Mouse (Mus musculus) neural tube, embryonic 15.5 days (tissue): ENCODE results near the gene Fbxl18. TPM values are rescaled to one million over a fixed set of nuclear protein-coding genes. Genes with fewer than 3 reads are reported as not detected.

Source experiments
- ATAC-seq: fragments of 200-750 bp; cut with Nextera tagmentation; 2 replicates; pipeline ENCODE4 v1.8.0; 2017; ENCODE audit warnings: mild to moderate bottlenecking, moderate TSS enrichment, moderate library complexity; ENCODE audit not compliant: low FRiP score
- H3K27ac ChIP-seq: fragments of 300-500 bp; sonication (generic); replicated peaks from 2 replicates; pipeline ENCODE4 v1.5.1; 2015; ENCODE audit warnings: mild to moderate bottlenecking, inconsistent platforms
- H3K27me3 ChIP-seq: fragments of 300-500 bp; sonication (generic); replicated peaks from 2 replicates; pipeline ENCODE4 v1.6.1; 2015; ENCODE audit warnings: inconsistent platforms
- H3K36me3 ChIP-seq: fragments of 300-500 bp; sonication (generic); 2 replicates; pipeline ENCODE4 v1.6.1; 2015; ENCODE audit warnings: inconsistent platforms
- H3K4me1 ChIP-seq: fragments of 300-500 bp; sonication (generic); 2 replicates; pipeline ENCODE4 v1.6.1; 2015; ENCODE audit warnings: inconsistent platforms
- H3K4me2 ChIP-seq: fragments of 300-500 bp; sonication (generic); 2 replicates; pipeline ENCODE4 v1.6.1; 2015; ENCODE audit warnings: inconsistent platforms, mild to moderate bottlenecking, moderate library complexity
- H3K4me3 ChIP-seq: fragments of 300-500 bp; sonication (generic); replicated peaks from 2 replicates; pipeline ENCODE4 v1.5.1; 2015; ENCODE audit warnings: mild to moderate bottlenecking, inconsistent platforms
- H3K9ac ChIP-seq: fragments of 300-500 bp; sonication (generic); replicated peaks from 2 replicates; pipeline ENCODE4 v1.6.1; 2015; ENCODE audit warnings: mild to moderate bottlenecking, inconsistent platforms
- H3K9me3 ChIP-seq: fragments of 300-500 bp; sonication (generic); replicated peaks from 2 replicates; pipeline ENCODE4 v1.6.1; 2016; ENCODE audit warnings: inconsistent platforms
- WGBS: fragments of 180-500 bp; shearing (Covaris S2); methylation state at CpG from one replicate; pipeline ENCODE4 v1.1.7; 2015; ENCODE audit warnings: mixed read lengths; 5-methylcytosine and 5-hydroxymethylcytosine counted together
- polyA plus RNA-seq: library from polyadenylated mRNA; unstranded; fragments of >200 nt; fragmentation: Nextera tagmentation; extraction: Ambion mirVana; gene quantifications from 2 replicates; pipeline ENCODE4 v1.2.1, GENCODE M21; 2015

Fbxl18 gene
- polyA plus RNA-seq, 1 experiment from 2014 or later: 29.4 TPM

DNA sequence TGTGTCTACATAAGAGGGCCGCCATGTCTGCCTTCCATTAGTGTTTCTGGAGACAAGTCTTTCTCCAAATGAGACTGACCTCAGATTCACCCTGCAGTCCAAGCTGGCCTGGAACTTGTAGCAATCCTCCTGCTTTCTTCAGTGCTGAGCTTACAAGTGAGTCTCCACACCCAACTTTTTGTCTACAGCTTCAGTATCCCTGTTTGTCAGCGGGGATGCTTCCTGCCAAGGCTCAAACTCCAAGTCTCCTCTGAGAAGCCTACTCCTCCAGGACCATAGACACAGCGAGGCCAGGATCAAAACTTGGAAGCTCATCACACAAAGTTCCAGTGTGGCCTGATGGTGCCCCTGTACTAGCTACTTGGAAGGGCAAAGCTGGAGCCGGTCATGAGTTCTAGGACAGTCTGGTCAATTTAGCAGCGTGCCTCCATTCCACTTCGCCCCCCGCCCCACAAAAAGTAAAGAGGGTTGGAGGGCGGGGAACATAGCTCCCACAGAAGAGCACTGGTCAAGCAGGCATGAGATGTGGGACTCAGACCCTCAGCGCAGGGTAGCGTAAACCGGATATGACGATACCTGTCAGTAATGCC lies 32.2 kb upstream of the Fbxl18 start:
- ATAC-seq: no peak
- Histone ChIP-seq H3K9ac (no peak overlapping the region), H3K4me1 (peaks cover 18% of the 10 kb centered on the region), H3K36me3 (no peaks in the 10 kb centered on the region), H3K4me2 (no peak overlapping the region), H3K27me3 (peaks cover 7% of the 10 kb centered on the region), H3K27ac (no peak overlapping the region), H3K4me3 (no peak overlapping the region), H3K9me3 (no peaks in the 10 kb centered on the region)
- 95% methylated on average over 12 of the region's 12 CpGs for WGBS

DNA sequence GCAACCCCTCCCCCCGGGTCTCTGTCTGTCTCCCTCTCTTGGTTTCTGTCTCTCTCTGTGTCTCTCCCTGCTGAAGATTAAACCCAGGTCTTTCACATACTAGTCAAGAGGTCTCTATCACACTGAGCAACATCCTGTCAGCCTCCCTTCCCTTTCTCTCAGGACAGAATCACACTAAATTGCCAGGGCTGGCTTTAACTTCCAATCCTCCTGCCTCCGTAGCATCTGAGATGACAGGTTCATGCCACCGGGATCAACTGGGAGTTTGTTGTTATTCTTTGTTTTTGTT lies 31.7 kb upstream of the Fbxl18 start:
- no peaks in the 10 kb centered on the region for H3K9me3 ChIP-seq
- H3K27me3 ChIP-seq: peaks cover 7% of the 10 kb centered on the region
- H3K27ac ChIP-seq: no peak overlapping the region; the same call in 1 of the 2 replicates
- no peak overlapping the region for H3K4me3 ChIP-seq
- no peak for ATAC-seq
- no peak overlapping the region for H3K9ac ChIP-seq
- 50% methylated on average over 3 of the region's 3 CpGs for whole genome bisulfite sequencing
- peaks cover 13% of the 10 kb centered on the region for H3K4me1 ChIP-seq
- H3K4me2 ChIP-seq: no peak overlapping the region
- H3K36me3 ChIP-seq: no peaks in the 10 kb centered on the region

DNA sequence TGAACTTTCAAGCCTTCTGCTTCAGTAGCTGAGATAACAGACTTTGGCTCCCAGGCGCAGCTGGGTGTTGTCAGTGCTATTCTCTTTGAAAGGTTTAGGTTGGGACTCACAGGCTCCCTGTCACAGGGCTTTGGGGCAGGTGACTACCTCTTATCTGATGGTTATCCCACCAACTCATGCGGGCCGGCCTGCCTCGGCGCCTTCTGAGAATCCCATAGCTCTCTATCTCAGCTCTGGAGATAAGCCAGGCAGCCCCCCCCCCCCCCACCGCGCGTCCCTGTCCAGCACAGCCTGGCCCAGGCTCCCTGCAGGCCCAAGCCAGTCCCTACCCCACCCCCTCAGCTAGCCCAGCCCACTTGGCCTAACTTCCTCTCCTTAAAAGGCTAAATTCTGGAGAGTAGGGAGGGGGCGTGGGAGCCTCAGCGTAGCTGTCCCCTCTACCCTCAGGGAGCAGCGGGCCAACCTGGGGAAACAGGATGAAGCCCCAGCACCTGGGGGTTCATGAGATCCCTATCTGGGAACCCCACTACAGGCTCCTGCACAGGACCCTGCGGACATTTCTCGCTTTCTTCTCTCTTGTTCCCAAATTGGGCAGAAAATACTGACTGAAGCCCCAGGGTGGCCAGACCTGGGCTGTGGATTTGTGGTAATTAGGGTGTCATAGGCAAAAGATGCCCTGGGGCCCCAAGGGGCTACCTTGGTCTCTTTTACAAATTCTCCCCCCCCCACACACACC lies 31.2 kb upstream of the Fbxl18 start:
- 16% methylated on average over 13 of the region's 13 CpGs for WGBS
- H3K4me2 ChIP-seq: no peak overlapping the region
- H3K4me3 ChIP-seq: no peak overlapping the region
- H3K36me3 ChIP-seq: no peaks in the 10 kb centered on the region
- no peaks in the 10 kb centered on the region for H3K9me3 ChIP-seq
- H3K4me1 ChIP-seq: peaks cover 13% of the 10 kb centered on the region
- H3K9ac ChIP-seq: no peak overlapping the region; the same call in 1 of the 2 replicates
- no peak for ATAC-seq
- peaks cover 7% of the 10 kb centered on the region for H3K27me3 ChIP-seq
- H3K27ac ChIP-seq: peak overlapping the region; percentile 6; the same call in 1 of the 2 replicates

DNA sequence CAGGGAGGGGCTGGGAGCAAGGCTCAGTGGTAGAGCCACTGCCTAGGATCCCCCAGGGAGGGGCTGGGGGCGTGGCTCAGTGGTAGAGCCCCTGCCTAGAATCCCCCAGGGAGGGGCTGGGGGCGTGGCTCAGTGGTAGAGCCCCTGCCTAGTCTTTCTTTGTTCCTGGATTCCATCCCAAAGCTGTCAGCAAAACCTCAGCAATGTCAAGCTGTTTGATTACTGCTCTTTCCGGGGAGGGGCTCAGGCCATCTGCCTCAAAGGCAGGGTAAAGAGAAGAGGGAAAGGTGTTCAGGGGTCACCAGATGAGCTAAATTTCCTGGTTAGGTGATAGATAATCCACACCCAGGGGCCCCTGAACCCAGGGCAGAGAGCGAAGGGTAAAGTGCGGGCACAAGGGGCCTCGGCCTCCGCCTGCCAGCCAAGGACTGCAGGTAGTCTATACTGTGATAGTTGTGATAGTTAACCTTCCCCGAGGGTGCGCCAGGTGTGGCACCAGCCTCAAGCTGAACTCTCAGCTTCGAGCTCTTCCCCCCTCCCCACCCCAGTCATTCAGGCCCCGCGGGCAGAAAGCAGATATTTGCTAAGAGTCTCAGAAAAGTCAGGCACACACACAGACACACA lies 29.2 kb upstream of the Fbxl18 start:
- no peak overlapping the region for H3K4me2 ChIP-seq
- no peak for ATAC-seq
- no peaks in the 10 kb centered on the region for H3K36me3 ChIP-seq
- H3K9me3 ChIP-seq: no peaks in the 10 kb centered on the region
- H3K27me3 ChIP-seq: peaks cover 7% of the 10 kb centered on the region
- no peak overlapping the region for H3K4me3 ChIP-seq
- no peak overlapping the region for H3K9ac ChIP-seq
- H3K4me1 ChIP-seq: peaks cover 13% of the 10 kb centered on the region
- H3K27ac ChIP-seq: no peak overlapping the region
- WGBS: 77% methylated on average over 12 of the region's 12 CpGs

DNA sequence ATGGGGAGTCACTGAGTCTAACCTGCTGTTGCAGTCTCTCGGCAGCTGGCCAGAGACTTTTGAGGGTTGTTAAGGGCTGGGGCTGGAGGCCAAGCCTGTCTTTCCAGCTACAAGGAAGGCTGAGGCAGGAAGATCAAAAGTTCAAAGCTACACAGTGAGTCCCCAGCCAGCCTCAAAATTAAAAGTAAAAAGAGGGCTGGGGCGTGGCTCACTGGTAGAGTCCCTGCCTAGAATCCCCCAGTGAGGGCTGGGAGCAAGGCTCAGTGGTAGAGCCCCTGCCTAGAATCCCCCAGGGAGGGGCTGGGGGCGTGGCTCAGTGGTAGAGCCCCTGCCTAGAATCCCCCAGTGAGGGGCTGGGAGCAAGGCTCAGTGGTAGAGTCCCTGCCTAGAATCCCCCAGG lies 28.6 kb upstream of the Fbxl18 start:
- no peak overlapping the region for H3K9ac ChIP-seq
- no peaks in the 10 kb centered on the region for H3K9me3 ChIP-seq
- H3K27ac ChIP-seq: no peak overlapping the region
- ATAC-seq: no peak
- H3K4me2 ChIP-seq: no peak overlapping the region
- H3K36me3 ChIP-seq: no peaks in the 10 kb centered on the region
- WGBS: 87% methylated on average over 3 of the region's 3 CpGs
- peaks cover 9% of the 10 kb centered on the region for H3K4me1 ChIP-seq
- peaks cover 3% of the 10 kb centered on the region for H3K27me3 ChIP-seq
- no peak overlapping the region for H3K4me3 ChIP-seq

DNA sequence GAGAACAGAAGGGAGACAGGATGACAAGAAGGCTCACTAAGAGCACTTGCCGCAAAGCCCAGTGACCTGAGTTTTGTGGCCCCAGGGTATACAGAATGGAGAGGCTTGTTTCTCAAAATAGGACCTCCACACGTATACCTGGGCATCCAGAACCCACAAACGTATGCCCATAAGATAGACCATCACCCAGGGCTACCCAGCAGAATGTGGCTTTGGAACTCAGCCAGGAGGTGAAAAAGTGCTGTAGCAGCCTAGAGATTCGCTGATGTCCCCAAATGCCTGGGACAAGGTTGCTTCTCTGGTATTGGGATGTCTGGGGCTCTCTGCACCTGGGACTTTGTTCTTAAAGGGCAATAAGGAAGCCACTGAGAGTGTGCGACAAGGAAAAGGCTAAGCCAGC lies 27.0 kb upstream of the Fbxl18 start:
- no peak for ATAC-seq
- H3K36me3 ChIP-seq: no peaks in the 10 kb centered on the region
- no peak overlapping the region for H3K4me3 ChIP-seq
- H3K9ac ChIP-seq: no peak overlapping the region
- 86% methylated on average over 5 of the region's 5 CpGs for WGBS
- H3K9me3 ChIP-seq: no peaks in the 10 kb centered on the region
- H3K27me3 ChIP-seq: no peaks in the 10 kb centered on the region
- H3K4me1 ChIP-seq: peaks cover 7% of the 10 kb centered on the region; the same call in 1 of the 2 replicates
- H3K27ac ChIP-seq: no peak overlapping the region
- no peak overlapping the region for H3K4me2 ChIP-seq

DNA sequence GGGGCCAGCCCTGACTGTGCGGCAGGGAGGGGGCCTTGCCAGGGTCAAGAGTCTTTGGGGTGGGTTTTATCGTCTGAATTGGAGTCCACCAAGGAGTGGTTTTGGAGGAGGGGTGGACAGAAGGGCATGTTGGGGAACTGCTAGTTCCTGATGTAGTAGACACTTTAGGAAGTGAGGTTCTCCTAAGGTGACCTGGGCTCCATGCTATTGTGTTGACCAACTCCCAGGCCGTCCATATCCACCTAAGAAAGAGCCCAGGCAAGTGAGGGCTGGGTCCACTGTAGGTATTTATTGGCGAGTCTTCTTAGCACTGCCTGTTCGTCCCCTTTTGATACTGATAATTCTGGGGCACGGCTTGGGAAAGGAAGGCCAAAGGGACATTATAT lies 25.8 kb upstream of the Fbxl18 start:
- 79% methylated on average over 6 of the region's 6 CpGs for WGBS
- no peak for ATAC-seq
- Histone ChIP-seq H3K9me3 (no peaks in the 10 kb centered on the region), H3K4me3 (no peak overlapping the region), H3K4me2 (no peak overlapping the region), H3K27ac (no peak overlapping the region), H3K36me3 (no peaks in the 10 kb centered on the region), H3K27me3 (no peaks in the 10 kb centered on the region), H3K4me1 (peaks cover 3% of the 10 kb centered on the region; the same call in 1 of the 2 replicates), H3K9ac (no peak overlapping the region)

DNA sequence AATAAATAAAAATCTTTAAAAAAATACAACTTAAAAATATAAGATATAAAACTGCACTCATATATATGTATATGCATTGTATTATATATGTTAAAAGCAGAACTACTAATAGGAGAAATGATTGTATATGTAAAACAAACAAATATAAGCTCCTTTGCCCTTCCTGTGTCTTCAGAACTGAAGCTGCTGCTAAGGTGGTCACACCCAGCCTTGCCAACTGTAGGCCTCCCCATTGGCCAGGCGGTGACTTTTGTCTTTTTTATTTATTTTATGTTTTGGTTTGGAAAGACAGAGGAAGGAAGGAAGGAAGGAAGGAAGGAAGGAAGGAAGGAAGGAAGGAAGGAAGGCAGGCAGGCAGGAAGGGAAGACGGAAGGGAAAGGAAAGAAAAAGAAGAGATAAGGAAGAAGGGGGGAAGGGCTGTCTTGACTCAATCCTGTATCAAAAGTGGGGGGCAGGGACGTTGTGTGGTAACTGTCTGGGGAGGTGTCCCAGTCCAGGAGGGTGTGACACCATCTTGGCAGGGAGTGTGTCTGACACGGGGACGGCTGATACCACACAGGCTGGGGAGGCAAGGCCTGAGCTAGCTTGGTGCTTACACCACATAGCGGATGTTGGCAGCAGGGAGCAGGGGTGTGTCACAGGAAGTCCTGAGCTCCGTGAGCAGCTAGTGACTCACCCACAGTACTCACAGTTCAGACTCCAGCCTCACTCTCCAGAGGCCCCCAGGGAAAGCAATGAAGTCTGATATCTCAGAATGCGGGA lies 25.3 kb upstream of the Fbxl18 start:
- H3K27me3 ChIP-seq: no peaks in the 10 kb centered on the region
- H3K4me2 ChIP-seq: no peak overlapping the region
- H3K4me1 ChIP-seq: no peaks in the 10 kb centered on the region
- no peaks in the 10 kb centered on the region for H3K36me3 ChIP-seq
- no peaks in the 10 kb centered on the region for H3K9me3 ChIP-seq
- no peak overlapping the region for H3K27ac ChIP-seq
- ATAC-seq: no peak
- H3K4me3 ChIP-seq: no peak overlapping the region
- no peak overlapping the region for H3K9ac ChIP-seq
- WGBS: 68% methylated on average over 8 of the region's 8 CpGs

DNA sequence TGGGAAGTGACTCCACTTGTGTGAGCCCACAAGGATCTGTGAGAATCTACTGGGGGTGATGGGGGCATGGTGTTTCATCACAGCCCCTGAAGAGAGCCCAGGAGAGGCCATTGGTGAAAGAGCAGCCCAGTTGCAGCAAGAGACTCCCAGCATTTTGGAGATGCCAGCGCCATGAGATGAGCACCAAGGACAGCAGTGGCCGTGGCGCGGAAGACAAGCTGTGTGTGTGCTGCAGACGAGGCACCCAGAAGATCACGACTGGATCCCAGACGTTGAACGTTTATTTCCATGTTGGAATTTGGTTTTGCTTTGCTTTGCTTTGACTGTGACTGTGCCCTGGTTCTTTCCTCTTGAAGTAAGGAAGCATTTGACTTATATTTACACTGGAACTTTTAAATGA lies 22.2 kb upstream of the Fbxl18 start:
- no peak overlapping the region for H3K4me2 ChIP-seq
- H3K36me3 ChIP-seq: no peaks in the 10 kb centered on the region
- H3K9ac ChIP-seq: no peak overlapping the region
- H3K27ac ChIP-seq: no peak overlapping the region
- no peaks in the 10 kb centered on the region for H3K4me1 ChIP-seq
- WGBS: 92% methylated on average over 8 of the region's 8 CpGs
- H3K27me3 ChIP-seq: no peaks in the 10 kb centered on the region
- no peak for ATAC-seq
- H3K4me3 ChIP-seq: no peak overlapping the region
- H3K9me3 ChIP-seq: no peaks in the 10 kb centered on the region

DNA sequence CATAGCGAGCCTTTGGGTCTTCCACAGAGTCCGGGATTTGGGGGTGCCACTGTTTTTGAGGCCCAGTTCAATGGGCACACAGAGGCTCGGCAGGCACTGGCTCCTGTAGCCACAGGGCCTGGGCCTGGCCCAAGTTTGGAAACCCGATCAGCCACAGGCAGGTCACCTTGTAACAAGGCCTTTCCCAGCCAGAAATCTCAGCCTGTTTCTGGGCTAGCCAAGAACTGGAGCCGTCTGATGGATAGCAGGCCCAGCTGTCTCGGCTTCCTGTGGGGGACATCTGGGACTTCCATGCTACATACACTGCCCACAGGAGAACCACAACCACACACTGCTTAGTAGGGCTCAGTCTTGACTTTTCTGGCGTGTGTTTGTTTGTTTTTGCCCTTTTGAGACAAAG lies 21.4 kb upstream of the Fbxl18 start:
- no peak overlapping the region for H3K9ac ChIP-seq
- 81% methylated on average over 7 of the region's 7 CpGs for WGBS
- no peaks in the 10 kb centered on the region for H3K4me1 ChIP-seq
- no peaks in the 10 kb centered on the region for H3K27me3 ChIP-seq
- no peaks in the 10 kb centered on the region for H3K9me3 ChIP-seq
- no peak overlapping the region for H3K4me2 ChIP-seq
- no peak overlapping the region for H3K27ac ChIP-seq
- no peak overlapping the region for H3K4me3 ChIP-seq
- no peaks in the 10 kb centered on the region for H3K36me3 ChIP-seq
- ATAC-seq: no peak

DNA sequence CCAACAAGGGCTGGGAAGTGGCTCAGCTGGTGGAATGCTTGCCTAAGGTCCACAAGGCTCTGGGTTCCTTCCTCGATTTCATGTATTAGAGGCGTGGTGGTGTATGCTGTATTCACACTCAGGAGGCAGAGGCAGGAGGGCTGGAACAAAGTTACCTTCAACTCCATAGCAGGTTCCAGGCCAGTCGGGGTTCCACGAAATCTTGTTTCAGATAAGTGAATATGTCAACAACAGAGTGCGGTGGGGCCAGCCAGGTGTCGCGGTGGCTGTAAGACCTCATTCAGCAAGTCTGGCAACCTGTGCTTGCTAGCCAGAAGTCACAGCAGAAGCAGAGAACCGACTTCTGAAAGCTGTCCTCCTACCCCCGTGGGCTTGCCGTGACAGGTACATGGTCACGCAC lies 20.0 kb upstream of the Fbxl18 start:
- no peak overlapping the region for H3K9ac ChIP-seq
- no peaks in the 10 kb centered on the region for H3K9me3 ChIP-seq
- no peak for ATAC-seq
- 93% methylated on average over 11 of the region's 11 CpGs for WGBS
- no peaks in the 10 kb centered on the region for H3K4me1 ChIP-seq
- no peak overlapping the region for H3K4me3 ChIP-seq
- H3K27me3 ChIP-seq: no peaks in the 10 kb centered on the region
- H3K27ac ChIP-seq: no peak overlapping the region
- no peaks in the 10 kb centered on the region for H3K36me3 ChIP-seq
- H3K4me2 ChIP-seq: no peak overlapping the region

DNA sequence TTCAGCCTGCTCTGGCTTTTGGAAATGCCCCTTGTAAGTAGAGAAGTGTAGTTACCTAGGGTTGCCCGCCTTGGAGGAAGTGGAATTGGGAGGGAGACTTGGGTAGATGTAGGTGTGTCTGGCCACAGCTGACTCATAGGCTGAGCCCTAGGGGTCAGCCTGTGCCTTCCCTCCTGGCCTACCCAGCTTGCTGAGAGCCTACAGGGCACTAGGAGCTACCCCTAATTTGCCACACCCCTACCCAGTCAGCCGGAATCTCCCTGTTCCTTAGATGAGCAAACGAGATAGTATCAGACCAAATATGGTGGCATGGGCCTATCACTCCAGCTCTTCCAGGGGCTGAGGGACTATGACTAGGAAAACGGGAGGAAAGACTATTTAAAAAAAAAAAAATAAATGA lies 17.5 kb upstream of the Fbxl18 start:
- no peaks in the 10 kb centered on the region for H3K9me3 ChIP-seq
- H3K27ac ChIP-seq: no peak overlapping the region
- H3K36me3 ChIP-seq: no peaks in the 10 kb centered on the region
- WGBS: 84% methylated on average over 4 of the region's 4 CpGs
- no peak overlapping the region for H3K9ac ChIP-seq
- no peaks in the 10 kb centered on the region for H3K27me3 ChIP-seq
- H3K4me1 ChIP-seq: peaks cover 22% of the 10 kb centered on the region
- ATAC-seq: no peak
- H3K4me3 ChIP-seq: no peak overlapping the region
- no peak overlapping the region for H3K4me2 ChIP-seq
